In genomic region chr9:45454889-45455610, GRCm38 (mm10) we compare ENCODE assay signal across 27 mouse cellular contexts. TPM values are rescaled to one million over a fixed set of nuclear protein-coding genes. Genes with fewer than 3 reads are reported as not detected.
A peak's percentile ranks its signal among the peaks of the same experiment; 100 is the strongest.
DNase-seq lines count a peak whose midpoint lies in the region; ATAC-seq lines count a peak whose summit lies in the region.
"Had no signal": no experiment of that assay in that cellular context is flagged by ENCODE, and none has a peak within 500 bp of the region (broad histone marks: within the 10 kb centered on the region; RNA-seq: fewer than 3 reads in every experiment).

No protein-coding gene starts in this region.

- H3K4me2 ChIP-seq in forebrain, embryonic 15.5 days (replicated peaks) = no peak overlapping the region
- no peak overlapping the region for H3K4me2 ChIP-seq in forebrain, embryonic 12.5 days
- H3K4me2 ChIP-seq in midbrain, embryonic 11.5 days = no peak overlapping the region
- H3K4me2 ChIP-seq in midbrain, embryonic 12.5 days (replicated peaks) = no peak overlapping the region
- H3K4me2 ChIP-seq in neural tube, embryonic 14.5 days (ENCODE audit: low read depth, low read length) = no peak overlapping the region
- H3K4me2 ChIP-seq: embryonic facial prominence, embryonic 13.5 days; forebrain, embryonic 13.5 days; heart, embryonic 11.5 days; limb, embryonic 15.5 days; lung, embryonic 14.5 days; neural tube, embryonic 12.5 days had no signal

- no peak overlapping the region for H3K4me3 ChIP-seq in forebrain, embryonic 15.5 days
- H3K4me3 ChIP-seq in forebrain, embryonic 12.5 days (replicated peaks) = no peak overlapping the region
- no peak overlapping the region for H3K4me3 ChIP-seq in midbrain, embryonic 11.5 days (ENCODE audit: low read depth, low read length)
- H3K4me3 ChIP-seq in midbrain, embryonic 10.5 days = no peak overlapping the region
- H3K4me3 ChIP-seq in midbrain, embryonic 12.5 days = no peak overlapping the region
- H3K4me3 ChIP-seq in neural tube, embryonic 14.5 days (ENCODE audit: low read depth, low read length) = no peak overlapping the region
- H3K4me3 ChIP-seq: embryonic facial prominence, embryonic 13.5 days; erythroblast, embryonic 14.5 days; forebrain, embryonic 13.5 days; limb, embryonic 15.5 days; neural tube, embryonic 12.5 days had no signal

- H3K4me1 ChIP-seq in forebrain, embryonic 15.5 days = peaks cover 36% of the 10 kb centered on the region
- H3K4me1 ChIP-seq in forebrain, embryonic 12.5 days = peaks cover 12% of the 10 kb centered on the region
- H3K4me1 ChIP-seq in midbrain, embryonic 11.5 days (ENCODE audit: control insufficient read depth, insufficient read depth, low read length) = no peaks in the 10 kb centered on the region; the same call in 1 of the 2 replicates
- H3K4me1 ChIP-seq in midbrain, embryonic 10.5 days = peaks cover 13% of the 10 kb centered on the region
- H3K4me1 ChIP-seq in midbrain, embryonic 12.5 days = peaks cover 3% of the 10 kb centered on the region; the same call in 1 of the 2 replicates
- peaks cover 3% of the 10 kb centered on the region; the same call in 1 of the 2 replicates for H3K4me1 ChIP-seq in neural tube, embryonic 14.5 days (ENCODE audit: control insufficient read depth, insufficient read depth, low read length)
- H3K4me1 ChIP-seq: limb, embryonic 15.5 days had no signal

- peaks cover 18% of the 10 kb centered on the region for H3K36me3 ChIP-seq in forebrain, embryonic 15.5 days
- H3K36me3 ChIP-seq in forebrain, embryonic 12.5 days (replicated peaks) = no peaks in the 10 kb centered on the region
- H3K36me3 ChIP-seq in midbrain, embryonic 11.5 days (ENCODE audit: control insufficient read depth, insufficient read depth, low read length) = no peaks in the 10 kb centered on the region
- H3K36me3 ChIP-seq in midbrain, embryonic 10.5 days = no peaks in the 10 kb centered on the region
- no peaks in the 10 kb centered on the region for H3K36me3 ChIP-seq in midbrain, embryonic 12.5 days
- H3K36me3 ChIP-seq in neural tube, embryonic 14.5 days (ENCODE audit: control insufficient read depth, insufficient read depth, low read length) = no peaks in the 10 kb centered on the region
- H3K36me3 ChIP-seq: embryonic facial prominence, embryonic 13.5 days; limb, embryonic 15.5 days; neural tube, embryonic 12.5 days had no signal

- peak; percentile 75 for DNase-seq in midbrain, embryonic 11.5 days (ENCODE audit: low spot score, missing footprints)
- no peak for DNase-seq in midbrain, embryonic 10.5 days (ENCODE audit: low spot score)
- DNase-seq in adrenal gland, postnatal 25 days = no peak
- no peak for DNase-seq in ovary, adult 18-20 months (ENCODE audit: low spot score)
- DNase-seq: cerebellum, adult 2 months; cerebellum, postnatal 36 days; embryo, embryonic 11 days; gastrocnemius, postnatal 10 days; heart, postnatal 10 days; kidney, postnatal 25 days; lung, embryonic 14.5 days; right cerebral cortex, postnatal 25 days had no signal

- H3K9ac ChIP-seq in forebrain, embryonic 15.5 days (replicated peaks) = no peak overlapping the region
- H3K9ac ChIP-seq in forebrain, embryonic 12.5 days = no peak overlapping the region
- no peak overlapping the region for H3K9ac ChIP-seq in midbrain, embryonic 11.5 days (ENCODE audit: low read length)
- H3K9ac ChIP-seq in midbrain, embryonic 12.5 days (replicated peaks) = no peak overlapping the region
- H3K9ac ChIP-seq in neural tube, embryonic 14.5 days (replicated peaks; ENCODE audit: low read depth, low read length) = no peak overlapping the region
- H3K9ac ChIP-seq: embryonic facial prominence, embryonic 13.5 days; forebrain, embryonic 13.5 days; limb, embryonic 15.5 days; liver, embryonic 14.5 days; lung, embryonic 14.5 days; neural tube, embryonic 12.5 days had no signal

- H3K9me3 ChIP-seq in forebrain, embryonic 15.5 days = no peaks in the 10 kb centered on the region
- no peaks in the 10 kb centered on the region for H3K9me3 ChIP-seq in forebrain, embryonic 12.5 days
- H3K9me3 ChIP-seq in midbrain, embryonic 11.5 days (ENCODE audit: control insufficient read depth, low read length) = no peaks in the 10 kb centered on the region
- no peaks in the 10 kb centered on the region for H3K9me3 ChIP-seq in midbrain, embryonic 10.5 days (replicated peaks)
- H3K9me3 ChIP-seq in midbrain, embryonic 12.5 days = no peaks in the 10 kb centered on the region
- no peaks in the 10 kb centered on the region for H3K9me3 ChIP-seq in neural tube, embryonic 14.5 days (ENCODE audit: control insufficient read depth, low read length)
- H3K9me3 ChIP-seq: embryonic facial prominence, embryonic 13.5 days; forebrain, embryonic 13.5 days; limb, embryonic 15.5 days; neural tube, embryonic 12.5 days had no signal

- H3K27ac ChIP-seq in forebrain, embryonic 15.5 days (replicated peaks) = peak overlapping the region; percentile 49
- H3K27ac ChIP-seq in forebrain, embryonic 12.5 days = no peak overlapping the region
- no peak overlapping the region for H3K27ac ChIP-seq in midbrain, embryonic 11.5 days (ENCODE audit: low read depth, low read length)
- no peak overlapping the region for H3K27ac ChIP-seq in midbrain, embryonic 10.5 days (replicated peaks)
- H3K27ac ChIP-seq in midbrain, embryonic 12.5 days (replicated peaks) = 0 out of 2 replicates have a peak overlapping the region, but pooled peaks have one; percentile 17
- H3K27ac ChIP-seq in neural tube, embryonic 14.5 days (ENCODE audit: low read depth, low read length) = peak overlapping the region; percentile 35; the same call in 1 of the 2 replicates
- H3K27ac ChIP-seq: embryonic facial prominence, embryonic 13.5 days; limb, embryonic 15.5 days; liver, embryonic 14.5 days; neural tube, embryonic 12.5 days had no signal

- no peaks in the 10 kb centered on the region for H3K27me3 ChIP-seq in forebrain, embryonic 15.5 days
- peaks cover 11% of the 10 kb centered on the region; the same call in 1 of the 2 replicates for H3K27me3 ChIP-seq in forebrain, embryonic 12.5 days
- no peaks in the 10 kb centered on the region for H3K27me3 ChIP-seq in midbrain, embryonic 11.5 days (ENCODE audit: control insufficient read depth, insufficient read depth, low read length)
- H3K27me3 ChIP-seq in midbrain, embryonic 10.5 days (ENCODE audit: low read depth, poor library complexity, severe bottlenecking) = no peaks in the 10 kb centered on the region
- H3K27me3 ChIP-seq in midbrain, embryonic 12.5 days = no peaks in the 10 kb centered on the region
- no peaks in the 10 kb centered on the region for H3K27me3 ChIP-seq in neural tube, embryonic 14.5 days (ENCODE audit: control insufficient read depth, insufficient read depth, low read length)
- H3K27me3 ChIP-seq: embryonic facial prominence, embryonic 13.5 days; forebrain, embryonic 13.5 days; limb, embryonic 15.5 days had no signal

- ATAC-seq in forebrain, embryonic 15.5 days (replicated peaks) = no peak
- ATAC-seq in forebrain, embryonic 12.5 days (ENCODE audit: low FRiP score) = no peak
- ATAC-seq in midbrain, embryonic 11.5 days (ENCODE audit: low FRiP score) = no peak
- ATAC-seq in midbrain, embryonic 12.5 days (ENCODE audit: low FRiP score, low read depth) = no peak
- ATAC-seq in neural tube, embryonic 14.5 days (ENCODE audit: low read depth) = peak; percentile 41; the same call in 1 of the 2 replicates
- ATAC-seq: CD4-positive, CD25-positive, alpha-beta regulatory T cell, adult 4 months; forebrain, embryonic 13.5 days; intestine, postnatal 0 days had no signal

- 40% methylated on average over 8 of the region's 8 CpGs for WGBS in forebrain, embryonic 15.5 days
- 62% methylated on average over 8 of the region's 8 CpGs for WGBS in forebrain, embryonic 12.5 days
- 63% methylated on average over 8 of the region's 8 CpGs for WGBS in midbrain, embryonic 11.5 days
- WGBS in midbrain, embryonic 10.5 days = 73% methylated on average over 8 of the region's 8 CpGs
- WGBS in midbrain, embryonic 12.5 days = 58% methylated on average over 8 of the region's 8 CpGs
- 51% methylated on average over 8 of the region's 8 CpGs for WGBS in neural tube, embryonic 14.5 days

RNA-seq across cellular contexts. Expression of gene Dscaml1, which starts 28.6 kb away (rescaled TPM):
- 22.3 and 23.5 TPM in 2 replicates for polyA plus RNA-seq in forebrain, embryonic 15.5 days (2015; fragmentation: Nextera tagmentation; extraction: Ambion mirVana)
- 7.0 and 8.9 TPM in 2 replicates for polyA plus RNA-seq in forebrain, embryonic 12.5 days (2016; fragmentation: Nextera tagmentation; extraction: Ambion mirVana)
- 0.74 and 0.86 TPM in 2 replicates for polyA plus RNA-seq in midbrain, embryonic 11.5 days (2014; fragmentation: Nextera tagmentation; extraction: Ambion mirVana)
- polyA plus RNA-seq in midbrain, embryonic 10.5 days (2016; fragmentation: Nextera tagmentation; extraction: Ambion mirVana) = 0.23 and 0.66 TPM in 2 replicates
- 2.0 and 2.3 TPM in 2 replicates for polyA plus RNA-seq in midbrain, embryonic 12.5 days (2016; fragmentation: Nextera tagmentation; extraction: Ambion mirVana)
- polyA plus RNA-seq in neural tube, embryonic 14.5 days (2014; fragmentation: Nextera tagmentation; extraction: Ambion mirVana) = 18.3 and 24.3 TPM in 2 replicates
- total RNA-seq in adrenal gland, postnatal 25 days (2021) = 0.62 and 1.5 TPM in 2 replicates
- total RNA-seq: granulocyte monocyte progenitor cell, adult 5-6 weeks; heart, postnatal 10 days; megakaryocyte, adult 5-6 weeks had no signal
- polyA plus RNA-seq: CD4-positive, CD25-positive, alpha-beta regulatory T cell, adult 4 months; erythroblast, embryonic 14.5 days; liver, embryonic 14.5 days had no signal

RNA-seq across cellular contexts. Expression of gene Fxyd2, which starts 55.6 kb away (rescaled TPM):
- 5.8 and 6.3 TPM in 2 replicates for polyA plus RNA-seq in forebrain, embryonic 15.5 days (2015; fragmentation: Nextera tagmentation; extraction: Ambion mirVana)
- polyA plus RNA-seq in forebrain, embryonic 12.5 days (2016; fragmentation: Nextera tagmentation; extraction: Ambion mirVana) = 2.0 and 2.3 TPM in 2 replicates
- polyA plus RNA-seq in midbrain, embryonic 11.5 days (2014; fragmentation: Nextera tagmentation; extraction: Ambion mirVana) = 1.00 and 1.5 TPM in 2 replicates
- polyA plus RNA-seq in midbrain, embryonic 10.5 days (2016; fragmentation: Nextera tagmentation; extraction: Ambion mirVana) = 0.83 and 1.8 TPM in 2 replicates
- 2.9 and 3.0 TPM in 2 replicates for polyA plus RNA-seq in midbrain, embryonic 12.5 days (2016; fragmentation: Nextera tagmentation; extraction: Ambion mirVana)
- polyA plus RNA-seq in neural tube, embryonic 14.5 days (2014; fragmentation: Nextera tagmentation; extraction: Ambion mirVana) = 9.6 and 9.9 TPM in 2 replicates
- 2.9 and 3.4 TPM in 2 replicates for total RNA-seq in adrenal gland, postnatal 25 days (2021)
- total RNA-seq: megakaryocyte, adult 5-6 weeks had no signal
- polyA plus RNA-seq: CD4-positive, CD25-positive, alpha-beta regulatory T cell, adult 4 months; erythroblast, embryonic 14.5 days had no signal

Comparison
In these comparisons a context has a peak if more than half of its experiments do, and no peak if none do; other contexts are left out.
1. H3K27ac ChIP-seq: peak in forebrain, embryonic 15.5 days (single experiment), midbrain, embryonic 12.5 days (single experiment) and neural tube, embryonic 14.5 days (single experiment); none in forebrain, embryonic 12.5 days (single experiment), midbrain, embryonic 11.5 days (single experiment) and midbrain, embryonic 10.5 days (single experiment).